Mouse (Mus musculus) kidney, embryonic 14.5 days (tissue): Measurements from ENCODE around the gene Gimap1. TPM values are rescaled to one million over a fixed set of nuclear protein-coding genes. Genes with fewer than 3 reads are reported as not detected.

Experiments
- ATAC-seq: fragments of 200-750 bp; cut with Nextera tagmentation; 2 replicates; pipeline ENCODE4 v1.8.0; 2017; ENCODE audit warnings: moderate number of reproducible peaks, mild to moderate bottlenecking, moderate TSS enrichment, moderate library complexity; ENCODE audit not compliant: low FRiP score, low TSS enrichment
- H3K27ac ChIP-seq: fragments of 300-500 bp; sonication (generic); 2 replicates; pipeline ENCODE4 v1.5.1; 2014; ENCODE audit warnings: low read depth, mild to moderate bottlenecking, low read length, moderate library complexity, mixed read lengths
- H3K27me3 ChIP-seq: fragments of 300-500 bp; sonication (generic); 2 replicates; pipeline ENCODE4 v1.6.1; 2014; ENCODE audit warnings: mild to moderate bottlenecking, low read length; ENCODE audit not compliant: control insufficient read depth, insufficient read depth
- H3K36me3 ChIP-seq: fragments of 300-500 bp; sonication (generic); 2 replicates; pipeline ENCODE4 v1.6.1; 2014; ENCODE audit warnings: low read length, mixed read lengths; ENCODE audit not compliant: control insufficient read depth, insufficient read depth
- H3K4me1 ChIP-seq: fragments of 300-500 bp; sonication (generic); 2 replicates; pipeline ENCODE4 v1.6.1; 2014; ENCODE audit warnings: low read length, mixed read lengths; ENCODE audit not compliant: control insufficient read depth, insufficient read depth
- H3K4me2 ChIP-seq: fragments of 300-500 bp; sonication (generic); replicated peaks from 2 replicates; pipeline ENCODE4 v1.6.1; 2014; ENCODE audit warnings: low read depth, mild to moderate bottlenecking, low read length
- H3K4me3 ChIP-seq: fragments of 300-500 bp; sonication (generic); 2 replicates; pipeline ENCODE4 v1.5.1; 2014; ENCODE audit warnings: mild to moderate bottlenecking, low read length
- H3K9ac ChIP-seq: fragments of 300-500 bp; sonication (generic); 2 replicates; pipeline ENCODE4 v1.6.1; 2014; ENCODE audit warnings: low read depth, mild to moderate bottlenecking, low read length, moderate library complexity
- H3K9me3 ChIP-seq: fragments of 300-500 bp; sonication (generic); 2 replicates; pipeline ENCODE4 v1.6.1; 2016; ENCODE audit warnings: low read length; ENCODE audit not compliant: control insufficient read depth
- WGBS: fragments of 180-500 bp; shearing (Covaris S2); extraction: QIAGEN DNeasy Blood & Tissue Kit; methylation state at CpG from one replicate; pipeline ENCODE4 v1.1.7; 2014; 5-methylcytosine and 5-hydroxymethylcytosine counted together
- polyA plus RNA-seq: library from polyadenylated mRNA; unstranded; fragments of >200 nt; fragmentation: Nextera tagmentation; extraction: Ambion mirVana; gene quantifications from 2 replicates; pipeline ENCODE4 v1.2.1, GENCODE M21; 2014

Gimap1 gene
- polyA plus RNA-seq, 1 experiment from 2014 or later: 27.9 TPM

DNA sequence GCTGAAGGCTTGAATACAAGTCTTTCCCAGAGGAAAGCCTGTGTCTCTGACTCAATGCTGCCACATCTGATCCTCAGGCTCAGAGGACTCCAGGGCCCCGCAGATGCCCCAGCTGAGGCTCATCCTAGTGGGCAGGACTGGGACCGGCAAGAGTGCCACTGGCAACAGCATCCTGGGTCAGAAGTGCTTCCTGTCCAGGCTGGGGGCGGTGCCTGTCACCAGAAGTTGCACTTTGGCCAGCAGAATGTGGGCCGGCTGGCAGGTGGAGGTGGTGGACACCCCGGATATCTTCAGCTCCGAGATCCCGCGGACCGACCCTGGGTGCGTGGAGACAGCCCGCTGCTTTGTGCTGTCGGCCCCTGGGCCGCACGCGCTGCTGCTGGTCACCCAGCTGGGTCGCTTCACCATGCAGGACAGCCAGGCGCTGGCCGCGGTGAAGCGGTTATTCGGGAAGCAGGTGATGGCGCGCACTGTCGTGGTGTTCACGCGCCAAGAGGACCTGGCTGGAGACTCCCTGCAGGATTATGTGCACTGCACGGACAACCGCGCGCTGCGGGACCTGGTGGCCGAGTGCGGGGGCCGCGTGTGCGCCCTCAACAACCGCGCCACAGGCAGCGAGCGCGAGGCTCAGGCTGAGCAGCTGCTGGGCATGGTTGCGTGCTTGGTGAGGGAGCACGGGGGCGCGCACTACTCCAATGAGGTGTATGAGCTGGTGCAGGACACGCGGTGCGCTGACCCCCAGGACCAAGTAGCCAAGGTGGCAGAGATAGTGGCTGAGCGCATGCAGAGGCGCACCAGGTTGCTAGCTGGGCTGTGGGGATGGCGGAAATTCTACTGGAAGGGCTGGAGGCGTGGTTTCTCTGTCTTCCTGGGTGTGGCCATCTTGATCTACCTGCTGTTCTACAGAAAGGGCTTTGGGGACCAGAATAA lies 3.8 kb downstream of the Gimap1 start:
- peak; percentile 53 for ATAC-seq
- Histone ChIP-seq H3K27me3 (peaks cover 14% of the 10 kb centered on the region), H3K27ac (peak overlapping the region; percentile 19; the same call in 1 of the 2 replicates), H3K9ac (peak overlapping the region; percentile 47), H3K4me1 (peaks cover 5% of the 10 kb centered on the region; the same call in 1 of the 2 replicates), H3K4me3 (peak overlapping the region; percentile 45), H3K4me2 (peak overlapping the region; percentile 75), H3K9me3 (no peaks in the 10 kb centered on the region), H3K36me3 (no peaks in the 10 kb centered on the region)
- 3% methylated on average over 52 of the region's 52 CpGs for WGBS

DNA sequence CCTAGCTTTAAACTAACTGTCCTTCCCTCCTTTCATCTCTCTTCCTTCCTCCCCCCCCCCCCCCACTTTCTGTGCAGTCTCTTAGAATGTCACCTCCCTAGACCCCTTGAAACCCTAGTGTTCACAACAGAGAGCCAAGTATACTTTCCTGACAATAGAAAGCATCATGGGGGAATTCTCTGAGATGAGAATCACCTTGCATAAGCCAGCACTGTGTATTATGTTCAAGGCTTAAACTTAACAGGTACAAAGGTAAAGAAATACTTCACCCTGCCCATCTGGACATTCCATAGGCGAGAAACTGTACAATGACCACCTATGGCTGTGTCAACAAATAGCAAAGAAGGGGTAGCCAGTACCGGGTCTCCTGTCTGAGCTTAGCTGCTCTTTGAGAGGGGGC lies 6.6 kb downstream of the Gimap1 start:
- no peak overlapping the region for H3K9ac ChIP-seq
- WGBS: 70% methylated on average over 2 of the region's 2 CpGs
- H3K4me3 ChIP-seq: no peak overlapping the region
- peaks cover 14% of the 10 kb centered on the region for H3K27me3 ChIP-seq
- H3K27ac ChIP-seq: peak overlapping the region; percentile 38; the same call in 1 of the 2 replicates
- no peak overlapping the region for H3K4me2 ChIP-seq
- peaks cover 5% of the 10 kb centered on the region; the same call in 1 of the 2 replicates for H3K4me1 ChIP-seq
- no peak for ATAC-seq
- no peaks in the 10 kb centered on the region for H3K9me3 ChIP-seq
- H3K36me3 ChIP-seq: no peaks in the 10 kb centered on the region

DNA sequence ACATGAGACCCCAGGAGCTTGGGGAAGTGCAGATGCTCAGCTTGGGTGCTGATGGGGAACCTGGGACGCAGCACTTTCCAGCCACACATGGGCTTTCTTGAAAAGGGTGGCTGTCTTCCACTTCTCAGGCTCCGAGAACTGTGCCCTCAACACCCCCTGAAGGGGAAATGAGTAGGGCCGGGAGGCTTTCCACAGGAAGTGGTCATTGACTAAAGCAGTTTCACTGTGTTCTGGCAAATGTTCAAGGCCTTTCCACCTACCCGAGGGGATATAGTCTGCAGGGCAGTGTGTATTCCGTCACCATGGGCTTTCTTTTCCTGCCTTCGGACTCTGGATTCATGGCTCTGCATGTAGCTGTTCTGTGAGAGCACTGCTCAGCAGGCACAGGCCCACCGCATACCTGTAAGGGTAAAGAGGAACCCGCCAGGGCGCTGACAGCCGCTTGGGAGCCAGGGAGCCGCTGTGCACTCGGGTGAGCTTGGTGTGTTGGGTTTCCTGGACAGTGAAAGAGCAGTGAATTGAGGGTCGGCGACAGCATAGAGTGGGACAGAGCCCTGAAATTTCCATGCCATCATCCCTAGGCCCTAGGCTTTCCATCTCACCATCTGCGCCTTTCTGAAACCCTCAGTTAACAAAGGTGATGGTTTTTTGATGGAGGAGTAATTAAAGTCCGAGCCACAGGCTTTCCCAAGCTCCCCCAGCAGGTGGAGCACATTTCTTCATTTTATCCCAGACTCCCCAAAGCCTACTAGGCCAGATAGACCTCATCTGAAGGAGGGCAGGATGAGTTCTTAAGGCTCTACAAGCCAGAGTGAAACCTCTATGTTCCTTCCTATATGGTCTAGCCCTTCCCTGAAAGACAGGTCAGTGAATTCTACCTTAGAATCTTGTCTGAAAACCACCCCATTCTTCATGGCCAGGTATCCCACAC lies 7.4 kb downstream of the Gimap1 start, which contains the start of gene Gimap5:
Gene Gimap5 (plus strand): TSS at position 239 of the 931 bp plus-strand sequence.
- ATAC-seq: no peak; the same call in 1 of the 2 replicates
- H3K36me3 ChIP-seq: no peaks in the 10 kb centered on the region
- peaks cover 14% of the 10 kb centered on the region for H3K27me3 ChIP-seq
- H3K4me1 ChIP-seq: peaks cover 5% of the 10 kb centered on the region; the same call in 1 of the 2 replicates
- H3K9me3 ChIP-seq: no peaks in the 10 kb centered on the region
- peak within 1 kb of the TSS; percentile 10; the same call in 1 of the 2 replicates for H3K4me3 ChIP-seq
- WGBS: 48% methylated on average over 16 of the region's 16 CpGs
- 0 out of 2 replicates have a peak within 1 kb of the TSS, but pooled peaks have one; percentile 12 for H3K4me2 ChIP-seq
- no peak within 1 kb of the TSS; the same call in 1 of the 2 replicates for H3K9ac ChIP-seq
- H3K27ac ChIP-seq: peak within 1 kb of the TSS; percentile 70; the same call in 1 of the 2 replicates

DNA sequence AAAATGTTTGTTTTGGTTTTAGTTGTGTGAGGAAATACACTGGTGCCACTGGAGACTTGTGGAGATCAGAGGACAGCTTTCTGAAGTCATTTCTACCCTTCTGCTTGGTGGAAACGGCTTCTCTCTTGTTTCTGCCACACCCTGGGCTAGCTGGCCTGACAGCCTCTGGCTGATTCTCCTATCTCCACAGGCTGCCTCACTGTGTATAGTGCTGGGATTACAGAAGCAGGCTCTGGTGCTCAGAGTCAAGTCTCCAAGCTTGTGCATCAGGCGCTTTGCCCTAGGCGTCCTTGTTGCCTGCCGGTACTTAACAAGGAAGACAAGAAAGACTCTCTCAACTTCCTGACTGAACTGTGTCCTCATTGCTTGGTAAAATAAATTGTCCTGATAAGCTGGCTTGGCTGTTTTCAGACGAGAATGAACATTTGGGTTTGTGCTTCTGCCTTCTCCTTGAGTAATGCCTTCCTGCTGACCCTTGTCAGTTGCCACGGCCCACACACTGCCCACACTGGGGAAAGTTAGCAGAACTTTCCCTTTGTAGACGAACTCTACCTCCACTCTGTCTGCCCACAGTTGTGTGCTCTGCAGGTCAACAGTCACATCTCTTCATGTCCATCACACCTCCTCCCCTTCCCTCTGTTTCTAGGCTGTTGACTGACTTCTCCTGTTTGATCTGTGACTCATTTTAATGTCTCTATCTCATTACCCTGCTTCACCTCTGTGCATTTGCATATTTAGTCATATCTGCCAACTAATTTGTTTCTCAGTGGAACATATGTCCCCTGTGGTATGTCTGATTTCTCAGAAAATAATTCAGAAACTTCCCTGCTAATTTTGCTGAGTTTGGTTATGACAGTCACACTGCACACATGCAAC lies 8.5 kb downstream of the Gimap1 start:
- 43% methylated on average over 7 of the region's 7 CpGs for WGBS
- H3K9me3 ChIP-seq: no peaks in the 10 kb centered on the region
- no peak overlapping the region; the same call in 1 of the 2 replicates for H3K9ac ChIP-seq
- no peaks in the 10 kb centered on the region for H3K36me3 ChIP-seq
- H3K27ac ChIP-seq: peak overlapping the region; percentile 42; the same call in 1 of the 2 replicates
- peak overlapping the region; percentile 10; the same call in 1 of the 2 replicates for H3K4me3 ChIP-seq
- peaks cover 4% of the 10 kb centered on the region; the same call in 1 of the 2 replicates for H3K4me1 ChIP-seq
- H3K4me2 ChIP-seq: peak overlapping the region; percentile 12; the same call in 1 of the 2 replicates
- peaks cover 10% of the 10 kb centered on the region for H3K27me3 ChIP-seq
- no peak for ATAC-seq

DNA sequence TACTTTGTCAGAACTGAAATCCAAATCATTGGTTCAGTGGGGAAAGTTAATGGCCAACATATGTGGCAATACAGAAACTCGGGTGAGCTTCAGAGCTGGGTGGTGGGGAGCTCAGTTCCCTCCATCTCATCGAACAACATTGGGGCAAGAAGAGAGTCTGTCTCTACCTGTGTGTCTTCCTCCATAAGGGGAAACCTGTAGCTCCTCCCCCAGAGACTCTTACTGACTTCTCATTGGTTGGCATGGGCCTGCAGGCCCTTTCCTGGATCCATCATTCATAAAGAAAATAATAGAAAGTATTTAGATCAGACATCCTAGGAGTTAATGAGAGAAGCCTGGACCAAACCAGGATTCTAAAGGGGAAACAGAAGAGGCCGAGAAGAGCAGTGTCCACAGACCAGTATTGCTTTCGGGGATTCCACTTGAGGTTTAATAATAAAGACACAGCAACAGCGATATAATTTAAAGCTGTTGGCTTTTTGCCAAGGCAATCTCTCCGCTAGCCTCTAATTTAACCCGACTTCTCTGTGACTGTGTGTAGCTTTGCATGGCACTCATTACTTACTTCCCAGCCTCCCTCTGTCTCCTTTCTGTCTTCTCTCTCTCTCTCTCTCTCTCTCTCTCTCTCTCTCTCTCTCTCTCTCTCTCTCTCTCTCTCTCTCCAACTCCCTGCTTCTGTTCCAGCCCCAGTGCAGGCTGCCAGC lies 24.9 kb downstream of the Gimap1 start:
- Histone ChIP-seq H3K4me3 (no peak overlapping the region), H3K9me3 (0 out of 2 replicates have a peak, but pooled peaks cover 3% of the 10 kb centered on the region), H3K4me1 (no peaks in the 10 kb centered on the region), H3K27ac (no peak overlapping the region), H3K36me3 (no peaks in the 10 kb centered on the region), H3K4me2 (no peak overlapping the region), H3K9ac (no peak overlapping the region), H3K27me3 (no peaks in the 10 kb centered on the region)
- ATAC-seq: no peak
- 72% methylated on average over 7 of the region's 7 CpGs for WGBS

GRCm38 (mm10) chr6:48764496-48764895 lies 25.6 kb downstream of the Gimap1 start:
- Histone ChIP-seq H3K4me2 (no peak overlapping the region), H3K4me3 (no peak overlapping the region), H3K9me3 (0 out of 2 replicates have a peak, but pooled peaks cover 3% of the 10 kb centered on the region), H3K27ac (no peak overlapping the region), H3K27me3 (no peaks in the 10 kb centered on the region), H3K36me3 (no peaks in the 10 kb centered on the region), H3K4me1 (no peaks in the 10 kb centered on the region), H3K9ac (no peak overlapping the region)
- WGBS: 88% methylated on average over 10 of the region's 10 CpGs
- ATAC-seq: no peak

GRCm38 (mm10) chr6:48768178-48768869 lies 29.5 kb downstream of the Gimap1 start:
- Histone ChIP-seq H3K4me1 (no peaks in the 10 kb centered on the region), H3K36me3 (no peaks in the 10 kb centered on the region), H3K9ac (no peak overlapping the region), H3K27ac (no peak overlapping the region), H3K4me3 (no peak overlapping the region), H3K27me3 (no peaks in the 10 kb centered on the region), H3K9me3 (0 out of 2 replicates have a peak, but pooled peaks cover 3% of the 10 kb centered on the region), H3K4me2 (no peak overlapping the region)
- ATAC-seq: no peak
- 78% methylated on average over 9 of the region's 9 CpGs for WGBS
